Mouse (Mus musculus): ENCODE data around the gene Mef2c. TPM values are rescaled to one million over a fixed set of nuclear protein-coding genes. Genes with fewer than 3 reads are reported as not detected.

Gene Mef2c
- polyA plus RNA-seq, 1 experiment from 2014 or later = 300 TPM

DNA sequence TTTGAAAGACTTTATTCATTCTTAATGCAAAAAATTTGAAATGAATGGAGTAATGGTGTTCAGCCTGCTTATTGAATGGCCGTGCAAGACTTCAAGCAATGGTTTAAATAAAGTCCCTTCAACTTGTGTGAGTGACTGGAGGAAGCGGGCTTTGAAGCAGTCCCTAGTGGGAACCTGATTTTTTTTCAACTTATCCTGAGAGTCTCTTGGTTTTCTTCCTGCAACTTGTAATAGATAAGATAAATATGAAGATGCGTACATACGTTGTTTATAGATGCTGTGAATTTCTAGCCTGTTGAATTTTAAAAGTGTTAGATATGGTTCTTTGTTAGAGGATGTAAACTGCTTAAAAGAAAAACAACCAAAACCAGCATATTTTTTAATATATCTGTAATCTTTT, 27.1 kb downstream of the Mef2c start:
- no peaks in the 10 kb centered on the region for H3K36me3 ChIP-seq (ENCODE audit: control insufficient read depth, insufficient read depth)
- ATAC-seq = no peak
- 0 out of 2 replicates have a peak overlapping the region, but pooled peaks have one; percentile 11 for H3K4me3 ChIP-seq (replicated peaks; ENCODE audit: low read length)
- no peak overlapping the region for H3K9ac ChIP-seq (replicated peaks; ENCODE audit: low read depth, low read length)
- H3K27me3 ChIP-seq (replicated peaks; ENCODE audit: control insufficient read depth, insufficient read depth, low read length) = no peaks in the 10 kb centered on the region
- H3K9me3 ChIP-seq (ENCODE audit: control insufficient read depth, low read length) = no peaks in the 10 kb centered on the region
- H3K4me2 ChIP-seq (ENCODE audit: low read length) = peak overlapping the region; percentile 40
- peaks cover 4% of the 10 kb centered on the region; the same call in 1 of the 2 replicates for H3K4me1 ChIP-seq (replicated peaks; ENCODE audit: control insufficient read depth, insufficient read depth, low read length)
- no peak overlapping the region for H3K27ac ChIP-seq (ENCODE audit: low read length)
- WGBS = 81% methylated on average over 4 of the region's 4 CpGs

DNA sequence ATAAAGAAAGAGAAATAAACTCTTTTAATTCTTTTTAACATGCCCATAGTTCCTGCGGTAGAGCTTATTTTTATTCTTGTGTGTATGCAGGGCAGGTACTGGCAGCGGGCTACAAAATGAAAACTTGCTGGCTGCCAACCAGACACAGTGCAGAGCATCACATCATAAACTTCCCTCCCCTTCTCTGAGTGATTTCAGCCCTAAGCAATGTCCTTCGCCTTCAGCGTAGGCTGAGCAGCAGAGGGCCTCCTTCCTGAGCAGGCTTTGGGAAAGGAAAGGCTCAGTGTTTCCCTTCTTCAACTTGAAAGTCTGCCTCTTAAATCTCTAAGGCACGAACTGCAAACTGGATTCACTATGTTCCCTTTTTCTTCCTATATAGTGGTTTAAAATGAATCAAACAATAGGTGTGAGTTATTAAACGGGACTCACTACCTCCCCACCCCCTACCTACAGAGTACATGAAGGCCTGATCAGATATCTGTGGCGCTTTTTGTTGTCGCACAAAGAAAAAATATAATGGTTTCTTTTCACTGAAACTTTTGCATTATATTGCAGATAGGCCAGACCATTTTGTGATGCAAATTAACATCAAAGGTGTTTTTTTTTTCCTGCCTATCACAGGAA, 28.2 kb downstream of the Mef2c start:
- peak overlapping the region; percentile 37 for H3K4me2 ChIP-seq (ENCODE audit: low read length)
- H3K4me3 ChIP-seq (replicated peaks; ENCODE audit: low read length) = peak overlapping the region; percentile 15; the same call in 1 of the 2 replicates
- H3K27ac ChIP-seq (ENCODE audit: low read length) = peak overlapping the region; percentile 41
- H3K4me1 ChIP-seq (replicated peaks; ENCODE audit: control insufficient read depth, insufficient read depth, low read length) = peaks cover 4% of the 10 kb centered on the region; the same call in 1 of the 2 replicates
- no peak for ATAC-seq
- H3K9ac ChIP-seq (replicated peaks; ENCODE audit: low read depth, low read length) = peak overlapping the region; percentile 39; the same call in 1 of the 2 replicates
- no peaks in the 10 kb centered on the region for H3K27me3 ChIP-seq (replicated peaks; ENCODE audit: control insufficient read depth, insufficient read depth, low read length)
- no peaks in the 10 kb centered on the region for H3K9me3 ChIP-seq (ENCODE audit: control insufficient read depth, low read length)
- WGBS = 40% methylated on average over 8 of the region's 8 CpGs
- no peaks in the 10 kb centered on the region for H3K36me3 ChIP-seq (ENCODE audit: control insufficient read depth, insufficient read depth)

DNA sequence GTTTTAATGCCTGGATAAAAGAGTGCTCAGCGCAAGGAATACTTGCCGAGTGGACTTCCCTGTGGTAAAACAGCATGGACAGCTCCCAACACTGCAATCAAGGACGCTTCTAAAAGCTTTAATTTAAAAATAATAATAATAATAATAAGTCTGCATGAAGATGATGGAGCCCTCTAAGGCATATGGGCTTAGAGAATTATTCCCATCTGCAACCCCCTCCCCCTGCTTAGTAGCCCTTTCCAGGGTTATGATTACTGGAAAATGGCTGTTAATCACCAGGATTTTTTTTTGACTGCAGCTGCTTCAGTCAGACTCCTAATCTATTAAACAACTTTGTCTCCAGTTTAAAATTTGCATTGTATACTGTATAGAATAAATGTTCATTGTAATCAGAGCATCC, 32.5 kb downstream of the Mef2c start:
- Histone ChIP-seq H3K4me1 (replicated peaks; ENCODE audit: control insufficient read depth, insufficient read depth, low read length) (peaks cover 4% of the 10 kb centered on the region; the same call in 1 of the 2 replicates), H3K36me3 (ENCODE audit: control insufficient read depth, insufficient read depth) (no peaks in the 10 kb centered on the region), H3K4me3 (replicated peaks; ENCODE audit: low read length) (no peak overlapping the region), H3K27me3 (replicated peaks; ENCODE audit: control insufficient read depth, insufficient read depth, low read length) (no peaks in the 10 kb centered on the region), H3K27ac (ENCODE audit: low read length) (peak overlapping the region; percentile 25; the same call in 1 of the 2 replicates), H3K9ac (replicated peaks; ENCODE audit: low read depth, low read length) (no peak overlapping the region), H3K9me3 (ENCODE audit: control insufficient read depth, low read length) (no peaks in the 10 kb centered on the region), H3K4me2 (ENCODE audit: low read length) (no peak overlapping the region)
- ATAC-seq = peak; percentile 49
- 72% methylated on average over 3 of the region's 3 CpGs for WGBS

DNA sequence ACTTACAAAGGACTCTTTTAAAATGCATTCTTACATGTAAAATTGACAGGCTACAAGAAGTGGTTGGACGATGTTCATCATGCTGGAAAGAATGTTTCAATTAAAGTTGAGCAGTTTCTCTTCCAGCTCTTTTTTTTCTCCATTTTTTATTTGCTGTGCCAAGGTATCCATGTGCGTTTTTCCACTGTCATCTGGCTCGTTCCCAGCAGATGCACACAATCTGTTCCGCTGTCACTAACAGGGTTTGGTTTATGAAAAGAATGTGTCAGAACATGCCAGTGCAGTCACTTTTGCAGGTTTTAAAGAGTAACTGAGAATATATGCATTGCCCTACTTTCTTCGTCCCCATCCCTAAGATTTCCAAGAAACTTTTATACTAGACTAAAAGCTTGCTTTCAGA, 33.3 kb downstream of the Mef2c start:
- peaks cover under 1% of the 10 kb centered on the region; the same call in 1 of the 2 replicates for H3K4me1 ChIP-seq (replicated peaks; ENCODE audit: control insufficient read depth, insufficient read depth, low read length)
- no peaks in the 10 kb centered on the region for H3K36me3 ChIP-seq (ENCODE audit: control insufficient read depth, insufficient read depth)
- H3K4me3 ChIP-seq (replicated peaks; ENCODE audit: low read length) = no peak overlapping the region
- peak overlapping the region; percentile 33; the same call in 1 of the 2 replicates for H3K27ac ChIP-seq (ENCODE audit: low read length)
- no peaks in the 10 kb centered on the region for H3K9me3 ChIP-seq (ENCODE audit: control insufficient read depth, low read length)
- no peaks in the 10 kb centered on the region for H3K27me3 ChIP-seq (replicated peaks; ENCODE audit: control insufficient read depth, insufficient read depth, low read length)
- H3K4me2 ChIP-seq (ENCODE audit: low read length) = no peak overlapping the region; the same call in 1 of the 2 replicates
- WGBS = 44% methylated on average over 5 of the region's 5 CpGs
- H3K9ac ChIP-seq (replicated peaks; ENCODE audit: low read depth, low read length) = no peak overlapping the region
- ATAC-seq = peak; percentile 80

DNA sequence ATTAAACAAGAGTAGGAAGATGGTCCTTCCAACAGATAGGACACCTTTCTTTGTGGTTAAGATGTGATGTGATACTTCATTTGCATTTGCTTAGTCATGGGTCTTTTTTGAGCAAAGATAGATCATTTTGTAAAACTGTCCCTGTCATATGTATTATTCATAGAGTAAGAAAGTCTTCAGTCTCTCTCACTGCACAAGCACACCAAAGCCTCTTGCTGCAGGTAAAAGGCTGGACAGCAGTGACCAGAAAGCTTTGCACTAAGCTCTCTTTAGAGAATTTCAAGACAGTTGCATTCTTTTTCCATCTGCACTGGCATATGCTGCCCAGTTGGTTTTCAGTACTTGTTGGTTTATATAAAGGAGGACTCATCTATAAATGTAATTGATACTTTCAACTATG, 36.1 kb downstream of the Mef2c start:
- H3K27me3 ChIP-seq (replicated peaks; ENCODE audit: control insufficient read depth, insufficient read depth, low read length) = no peaks in the 10 kb centered on the region
- H3K4me2 ChIP-seq (ENCODE audit: low read length) = no peak overlapping the region
- H3K9me3 ChIP-seq (ENCODE audit: control insufficient read depth, low read length) = no peaks in the 10 kb centered on the region
- H3K4me1 ChIP-seq (replicated peaks; ENCODE audit: control insufficient read depth, insufficient read depth, low read length) = no peaks in the 10 kb centered on the region
- no peak for ATAC-seq
- no peaks in the 10 kb centered on the region for H3K36me3 ChIP-seq (ENCODE audit: control insufficient read depth, insufficient read depth)
- H3K4me3 ChIP-seq (replicated peaks; ENCODE audit: low read length) = no peak overlapping the region
- H3K27ac ChIP-seq (ENCODE audit: low read length) = no peak overlapping the region
- no peak overlapping the region for H3K9ac ChIP-seq (replicated peaks; ENCODE audit: low read depth, low read length)

DNA sequence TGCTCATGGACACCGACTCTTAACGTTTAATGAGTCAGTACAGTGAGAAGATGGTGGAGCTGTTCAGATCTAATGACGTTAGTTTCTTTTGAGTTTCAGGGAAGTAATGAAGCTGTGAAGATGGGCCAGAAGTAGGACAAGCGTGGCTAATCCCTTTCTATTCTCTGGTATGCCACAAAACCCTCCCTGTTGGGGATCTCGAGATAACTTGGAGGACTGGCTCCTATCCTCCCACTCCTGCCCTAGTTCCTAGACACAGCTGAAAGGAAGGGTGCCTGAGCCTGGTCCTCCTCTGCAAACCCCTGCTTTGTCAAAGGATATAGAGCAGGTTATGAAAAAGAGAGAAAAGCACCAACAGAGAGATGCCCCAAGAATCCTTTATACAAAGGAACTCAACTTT, 38.8 kb downstream of the Mef2c start:
- Histone ChIP-seq H3K36me3 (ENCODE audit: control insufficient read depth, insufficient read depth) (no peaks in the 10 kb centered on the region), H3K27ac (ENCODE audit: low read length) (no peak overlapping the region), H3K9me3 (ENCODE audit: control insufficient read depth, low read length) (no peaks in the 10 kb centered on the region), H3K9ac (replicated peaks; ENCODE audit: low read depth, low read length) (no peak overlapping the region), H3K27me3 (replicated peaks; ENCODE audit: control insufficient read depth, insufficient read depth, low read length) (no peaks in the 10 kb centered on the region), H3K4me2 (ENCODE audit: low read length) (no peak overlapping the region), H3K4me3 (replicated peaks; ENCODE audit: low read length) (no peak overlapping the region), H3K4me1 (replicated peaks; ENCODE audit: control insufficient read depth, insufficient read depth, low read length) (no peaks in the 10 kb centered on the region)
- ATAC-seq = no peak
- WGBS = 54% methylated on average over 5 of the region's 5 CpGs

DNA sequence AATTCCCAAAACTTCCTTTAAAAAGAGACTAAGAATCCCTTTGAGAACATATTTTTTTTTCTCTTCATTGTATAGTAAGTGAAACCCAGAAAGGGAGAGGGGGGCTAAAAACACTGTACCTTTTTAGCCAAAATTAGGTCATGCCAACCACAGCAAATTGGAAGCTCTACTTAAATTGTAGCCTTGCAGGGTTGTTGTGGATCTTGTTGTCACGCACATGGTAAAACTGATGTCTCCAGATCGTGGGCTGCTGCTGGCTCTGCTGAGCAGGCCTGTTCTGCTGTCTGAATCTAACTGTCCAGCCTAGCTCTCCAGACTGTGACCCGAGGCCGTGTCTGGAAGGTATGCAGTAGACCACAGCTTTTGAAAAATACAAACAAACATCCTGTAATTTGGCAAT, 40.9 kb downstream of the Mef2c start:
- Histone ChIP-seq H3K27me3 (replicated peaks; ENCODE audit: control insufficient read depth, insufficient read depth, low read length) (no peaks in the 10 kb centered on the region), H3K36me3 (ENCODE audit: control insufficient read depth, insufficient read depth) (no peaks in the 10 kb centered on the region), H3K4me1 (replicated peaks; ENCODE audit: control insufficient read depth, insufficient read depth, low read length) (no peaks in the 10 kb centered on the region), H3K9me3 (ENCODE audit: control insufficient read depth, low read length) (no peaks in the 10 kb centered on the region), H3K4me2 (ENCODE audit: low read length) (no peak overlapping the region), H3K27ac (ENCODE audit: low read length) (no peak overlapping the region), H3K4me3 (replicated peaks; ENCODE audit: low read length) (no peak overlapping the region), H3K9ac (replicated peaks; ENCODE audit: low read depth, low read length) (no peak overlapping the region)
- no peak for ATAC-seq
- WGBS = 84% methylated on average over 4 of the region's 4 CpGs

DNA sequence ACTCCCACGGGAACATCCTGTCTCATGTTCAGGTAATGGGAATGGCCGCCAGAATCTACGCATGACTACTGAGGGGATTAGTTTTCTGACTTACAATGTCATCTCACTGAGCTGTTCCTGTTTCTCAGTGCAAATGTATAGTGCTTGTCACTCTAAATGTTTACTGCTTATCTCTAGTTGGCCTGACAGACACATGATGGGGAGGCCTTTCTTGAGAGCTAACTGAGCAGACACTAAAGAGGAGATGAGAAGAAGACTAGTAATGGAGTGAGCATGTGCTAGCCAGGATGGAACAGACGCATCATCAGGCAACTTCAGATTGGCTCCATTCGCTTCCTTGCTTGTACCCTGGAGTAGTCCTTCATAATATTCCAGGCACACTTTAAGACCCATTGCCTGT, 43.0 kb downstream of the Mef2c start:
- no peaks in the 10 kb centered on the region for H3K4me1 ChIP-seq (replicated peaks; ENCODE audit: control insufficient read depth, insufficient read depth, low read length)
- no peak overlapping the region for H3K4me3 ChIP-seq (replicated peaks; ENCODE audit: low read length)
- H3K27me3 ChIP-seq (replicated peaks; ENCODE audit: control insufficient read depth, insufficient read depth, low read length) = no peaks in the 10 kb centered on the region
- no peak for ATAC-seq
- WGBS = 96% methylated on average over 5 of the region's 5 CpGs
- H3K4me2 ChIP-seq (ENCODE audit: low read length) = no peak overlapping the region
- H3K36me3 ChIP-seq (ENCODE audit: control insufficient read depth, insufficient read depth) = no peaks in the 10 kb centered on the region
- no peak overlapping the region for H3K9ac ChIP-seq (replicated peaks; ENCODE audit: low read depth, low read length)
- no peaks in the 10 kb centered on the region for H3K9me3 ChIP-seq (ENCODE audit: control insufficient read depth, low read length)
- H3K27ac ChIP-seq (ENCODE audit: low read length) = no peak overlapping the region

DNA sequence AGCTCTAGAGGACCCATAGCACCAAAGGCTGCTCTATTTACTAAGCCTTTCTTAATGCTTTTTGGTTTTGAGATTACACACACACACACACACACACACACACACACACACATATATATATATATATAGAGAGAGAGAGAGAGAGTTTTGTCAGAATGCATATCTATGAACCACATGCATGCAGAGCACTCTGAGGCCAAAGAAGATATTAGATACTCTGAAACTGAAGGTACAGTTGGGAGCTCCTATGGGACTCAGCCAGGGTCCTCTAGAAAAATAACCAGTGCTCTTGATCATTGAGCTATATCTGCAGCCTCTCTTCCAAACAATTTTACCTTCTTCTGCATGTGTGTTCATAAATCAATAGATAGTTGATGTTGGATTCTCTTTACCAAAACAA, 47.4 kb downstream of the Mef2c start:
- Histone ChIP-seq H3K4me3 (replicated peaks; ENCODE audit: low read length) (no peak overlapping the region), H3K9me3 (ENCODE audit: control insufficient read depth, low read length) (no peaks in the 10 kb centered on the region), H3K27me3 (replicated peaks; ENCODE audit: control insufficient read depth, insufficient read depth, low read length) (no peaks in the 10 kb centered on the region), H3K27ac (ENCODE audit: low read length) (no peak overlapping the region), H3K4me1 (replicated peaks; ENCODE audit: control insufficient read depth, insufficient read depth, low read length) (no peaks in the 10 kb centered on the region), H3K9ac (replicated peaks; ENCODE audit: low read depth, low read length) (no peak overlapping the region), H3K4me2 (ENCODE audit: low read length) (no peak overlapping the region), H3K36me3 (ENCODE audit: control insufficient read depth, insufficient read depth) (no peaks in the 10 kb centered on the region)
- no peak for ATAC-seq

DNA sequence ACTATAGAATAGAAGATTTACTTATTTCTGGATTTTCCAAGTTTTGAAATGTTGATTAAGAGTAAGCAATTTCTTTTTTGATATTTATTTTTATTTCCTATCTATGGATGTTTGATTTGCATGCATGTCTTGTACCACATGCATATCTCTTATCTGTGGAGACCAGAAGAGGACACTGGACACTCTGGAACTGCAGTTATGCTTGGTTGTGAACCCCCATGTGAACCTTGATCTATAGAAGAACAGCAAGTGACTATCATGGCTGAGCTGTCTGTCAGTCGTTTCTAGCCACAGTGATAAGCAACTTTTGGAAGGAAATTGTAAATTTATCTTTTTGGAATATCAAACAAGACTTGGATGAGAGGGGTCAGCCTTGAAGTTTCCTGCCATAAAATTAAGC, 48.2 kb downstream of the Mef2c start:
- Histone ChIP-seq H3K9ac (replicated peaks; ENCODE audit: low read depth, low read length) (no peak overlapping the region), H3K4me2 (ENCODE audit: low read length) (no peak overlapping the region), H3K9me3 (ENCODE audit: control insufficient read depth, low read length) (no peaks in the 10 kb centered on the region), H3K27ac (ENCODE audit: low read length) (no peak overlapping the region), H3K36me3 (ENCODE audit: control insufficient read depth, insufficient read depth) (no peaks in the 10 kb centered on the region), H3K27me3 (replicated peaks; ENCODE audit: control insufficient read depth, insufficient read depth, low read length) (no peaks in the 10 kb centered on the region), H3K4me1 (replicated peaks; ENCODE audit: control insufficient read depth, insufficient read depth, low read length) (no peaks in the 10 kb centered on the region), H3K4me3 (replicated peaks; ENCODE audit: low read length) (no peak overlapping the region)
- no peak for ATAC-seq
- WGBS = 67% methylated on average over 1 of the region's 1 CpGs
